Mouse (Mus musculus): ENCODE measurements at regions not wholly inside any gene's neighbourhood (a gene's known extent, or its start where the extent isn't known, plus 50 kb on each side); places are given as distances from the start of the nearest gene placed in this dataset.

- no peak for TF ChIP-seq EP300 (optimal IDR thresholded peaks at IDR 0.05)
- no peak for TF ChIP-seq CTCF (IDR thresholded peaks at IDR 0.05; ENCODE audit: low read depth)
These were observed 143.9 kb downstream of the Gxylt1 start for GRCm38 (mm10) chr15:93131056-93131455.
